Mouse (Mus musculus): ENCODE measurements around the gene Ddit4. TPM values are rescaled to one million over a fixed set of nuclear protein-coding genes. Genes with fewer than 3 reads are reported as not detected.

The Ddit4 gene
- polyA plus RNA-seq, 1 experiment from 2014 or later = 1.9 TPM

DNA sequence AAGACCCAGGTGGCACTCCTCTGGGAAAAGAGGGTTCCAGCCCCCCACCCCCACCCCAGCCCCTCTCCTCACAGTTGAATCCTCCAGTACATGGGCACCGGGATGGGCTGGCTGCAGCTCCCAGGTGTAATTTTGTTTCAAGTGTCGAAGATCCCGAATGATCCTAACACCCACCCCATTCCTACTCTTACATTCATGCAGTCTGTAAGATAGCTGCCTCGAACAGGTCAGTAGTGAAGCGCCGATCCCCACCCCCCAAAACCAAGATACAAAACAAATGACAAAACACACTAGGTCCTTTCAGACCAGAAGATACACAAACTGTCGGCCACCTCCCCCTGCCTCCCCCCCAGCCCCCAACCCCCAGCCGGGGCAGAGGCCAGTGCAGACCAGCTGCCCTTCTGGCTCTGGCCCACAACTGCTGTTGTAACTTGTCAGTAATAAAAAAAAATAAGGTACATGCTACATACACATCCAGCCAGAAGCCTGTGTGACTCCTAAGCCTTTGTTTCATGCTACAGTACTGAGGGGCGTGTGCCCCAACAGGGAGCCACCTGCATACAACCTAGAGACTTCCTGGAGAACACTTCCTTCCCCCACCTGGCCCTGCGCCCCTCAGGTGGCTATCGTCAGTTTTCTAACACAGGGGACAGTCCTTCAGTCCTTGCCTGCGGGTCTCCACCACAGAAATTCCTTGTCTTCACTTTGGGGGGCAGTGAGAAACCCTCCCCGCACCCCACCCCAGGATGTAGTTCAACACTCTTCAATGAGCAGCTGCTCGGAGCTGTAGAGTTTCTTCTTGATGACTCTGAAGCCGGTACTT lies 1.6 kb downstream of the Ddit4 start:
- peak overlapping the region; percentile 97 for H3K4me2 ChIP-seq
- no peak for ATAC-seq (replicated peaks; ENCODE audit: insufficient number of reproducible peaks, low FRiP score, low TSS enrichment)
- peak overlapping the region; percentile 12; the same call in 1 of the 2 replicates for H3K27ac ChIP-seq (ENCODE audit: low read depth, low read length)
- WGBS (ENCODE audit: insufficient replicate concordance) = 36% methylated on average over 15 of the region's 15 CpGs
- H3K4me1 ChIP-seq (ENCODE audit: control insufficient read depth, insufficient read depth, low read length) = peaks cover 28% of the 10 kb centered on the region
- peak overlapping the region; percentile 95 for H3K9ac ChIP-seq (ENCODE audit: low read depth, low read length)
- no peaks in the 10 kb centered on the region for H3K36me3 ChIP-seq (ENCODE audit: control insufficient read depth, insufficient read depth, low read length)
- no peaks in the 10 kb centered on the region for H3K9me3 ChIP-seq (replicated peaks; ENCODE audit: control insufficient read depth, low read length)
- H3K4me3 ChIP-seq (ENCODE audit: low read depth, low read length) = peak overlapping the region; percentile 91
- no peaks in the 10 kb centered on the region for H3K27me3 ChIP-seq (ENCODE audit: control insufficient read depth, insufficient read depth, low read length)

- H3K4me2 ChIP-seq = peak overlapping the region; percentile 97
- no peak overlapping the region for H3K9ac ChIP-seq (ENCODE audit: low read depth, low read length)
- H3K4me1 ChIP-seq (ENCODE audit: control insufficient read depth, insufficient read depth, low read length) = peaks cover 28% of the 10 kb centered on the region
Observed at GRCm38 (mm10) chr10:59949255-59949648, 2.4 kb downstream of the Ddit4 start.

DNA sequence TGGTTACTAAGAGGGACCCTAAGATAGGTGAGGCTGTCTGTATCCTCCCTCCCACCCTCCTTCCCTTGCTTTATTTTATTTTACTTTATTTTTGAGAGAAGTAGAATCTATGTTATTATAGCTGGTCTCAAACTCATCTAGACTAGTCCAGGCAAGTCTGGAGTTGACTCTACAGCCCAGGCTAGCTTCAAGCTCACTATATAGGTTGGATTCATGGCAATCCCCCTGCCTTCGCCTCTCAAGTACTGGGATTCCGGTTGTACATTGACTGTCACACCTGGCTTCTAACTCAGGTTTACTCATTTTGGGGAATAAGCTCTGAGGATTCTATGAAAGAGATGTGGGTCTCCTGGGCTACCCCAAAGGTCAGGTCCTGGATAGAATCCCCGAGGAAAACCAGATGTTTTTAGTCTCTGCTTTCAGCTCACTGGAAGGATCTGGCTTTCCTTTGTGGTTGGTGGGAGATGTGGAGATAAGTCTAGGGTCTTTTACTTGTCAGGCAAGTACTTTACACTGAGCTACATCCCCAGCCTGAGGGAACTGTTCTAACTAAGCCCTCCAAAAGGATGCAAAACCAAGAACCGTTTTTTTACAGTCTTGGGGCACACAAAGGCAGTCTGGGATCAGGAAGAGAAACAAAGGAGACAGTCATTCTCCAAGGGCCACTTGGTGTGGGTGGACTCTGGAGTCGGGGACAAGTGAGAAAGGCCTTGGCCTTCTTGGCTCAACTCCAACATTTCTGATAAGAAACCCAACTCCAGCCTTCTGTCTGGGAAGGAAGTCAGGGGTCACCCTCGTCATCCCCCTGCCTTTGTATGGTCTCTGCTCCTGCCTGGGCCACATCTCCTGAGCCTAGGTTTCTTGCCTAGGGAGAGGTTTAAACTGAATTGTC lies 3.0 kb downstream of the Ddit4 start:
- Histone ChIP-seq H3K27me3 (ENCODE audit: control insufficient read depth, insufficient read depth, low read length) (no peaks in the 10 kb centered on the region), H3K9ac (ENCODE audit: low read depth, low read length) (no peak overlapping the region), H3K9me3 (replicated peaks; ENCODE audit: control insufficient read depth, low read length) (no peaks in the 10 kb centered on the region), H3K4me1 (ENCODE audit: control insufficient read depth, insufficient read depth, low read length) (peaks cover 27% of the 10 kb centered on the region), H3K27ac (ENCODE audit: low read depth, low read length) (0 out of 2 replicates have a peak overlapping the region, but pooled peaks have one; percentile 2), H3K4me2 (no peak overlapping the region; the same call in 1 of the 2 replicates), H3K4me3 (ENCODE audit: low read depth, low read length) (no peak overlapping the region), H3K36me3 (ENCODE audit: control insufficient read depth, insufficient read depth, low read length) (no peaks in the 10 kb centered on the region)
- 35% methylated on average over 6 of the region's 6 CpGs for WGBS (ENCODE audit: insufficient replicate concordance)
- ATAC-seq (replicated peaks; ENCODE audit: insufficient number of reproducible peaks, low FRiP score, low TSS enrichment) = no peak

More at GRCm38 (mm10) chr10:59949255-59949648, 2.4 kb downstream of the Ddit4 start:
- no peak for ATAC-seq (replicated peaks; ENCODE audit: insufficient number of reproducible peaks, low FRiP score, low TSS enrichment)
- Histone ChIP-seq H3K4me3 (ENCODE audit: low read depth, low read length) (no peak overlapping the region), H3K9me3 (replicated peaks; ENCODE audit: control insufficient read depth, low read length) (no peaks in the 10 kb centered on the region), H3K27ac (ENCODE audit: low read depth, low read length) (0 out of 2 replicates have a peak overlapping the region, but pooled peaks have one; percentile 2), H3K27me3 (ENCODE audit: control insufficient read depth, insufficient read depth, low read length) (no peaks in the 10 kb centered on the region), H3K36me3 (ENCODE audit: control insufficient read depth, insufficient read depth, low read length) (no peaks in the 10 kb centered on the region)
- WGBS (ENCODE audit: insufficient replicate concordance) = 78% methylated on average over 1 of the region's 1 CpGs

DNA sequence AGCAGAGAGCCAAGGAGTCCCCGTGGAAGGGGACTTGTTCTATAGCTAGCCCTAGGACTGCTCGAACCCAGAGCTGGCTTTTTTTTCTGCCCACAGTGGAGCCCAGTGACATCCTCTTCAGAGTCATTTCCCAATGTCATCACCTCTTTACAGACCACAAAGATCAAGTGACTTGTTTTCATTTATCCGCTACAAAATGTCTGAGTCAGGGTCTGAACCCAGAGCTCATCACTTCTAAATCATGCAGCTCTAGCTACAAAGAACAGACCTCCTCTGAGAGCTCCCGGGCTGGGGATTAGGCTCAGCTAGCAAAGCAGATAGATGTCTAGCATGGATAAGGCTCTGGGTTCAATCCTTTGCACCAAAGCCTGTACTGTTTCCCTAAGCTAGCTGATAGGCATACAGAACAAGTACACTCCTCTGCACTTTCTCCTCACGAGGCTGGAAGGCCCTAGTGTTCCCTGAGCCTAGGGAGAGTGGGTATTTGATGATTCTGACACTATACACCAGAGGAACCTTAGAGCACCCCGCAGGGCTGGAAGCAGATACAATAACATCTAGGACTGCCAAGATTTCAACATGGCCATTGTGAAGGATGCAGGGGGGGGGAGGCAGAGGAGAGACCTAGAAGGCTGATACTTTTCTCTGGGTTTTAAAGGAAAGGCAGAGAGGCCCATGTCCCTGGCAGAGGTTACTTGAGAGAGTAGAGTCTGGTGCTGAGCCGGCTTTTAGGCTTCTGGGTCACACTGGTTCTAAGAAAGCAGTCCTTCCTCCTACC lies 4.1 kb downstream of the Ddit4 start:
- peaks cover 25% of the 10 kb centered on the region for H3K4me1 ChIP-seq (ENCODE audit: control insufficient read depth, insufficient read depth, low read length)
- no peaks in the 10 kb centered on the region for H3K36me3 ChIP-seq (ENCODE audit: control insufficient read depth, insufficient read depth, low read length)
- H3K4me3 ChIP-seq (ENCODE audit: low read depth, low read length) = no peak overlapping the region
- no peak overlapping the region for H3K9ac ChIP-seq (ENCODE audit: low read depth, low read length)
- H3K27me3 ChIP-seq (ENCODE audit: control insufficient read depth, insufficient read depth, low read length) = no peaks in the 10 kb centered on the region
- no peak overlapping the region for H3K4me2 ChIP-seq
- WGBS (ENCODE audit: insufficient replicate concordance) = 55% methylated on average over 7 of the region's 7 CpGs
- H3K27ac ChIP-seq (ENCODE audit: low read depth, low read length) = no peak overlapping the region
- H3K9me3 ChIP-seq (replicated peaks; ENCODE audit: control insufficient read depth, low read length) = no peaks in the 10 kb centered on the region
- no peak for ATAC-seq (replicated peaks; ENCODE audit: insufficient number of reproducible peaks, low FRiP score, low TSS enrichment)

- Histone ChIP-seq H3K27ac (ENCODE audit: low read depth, low read length) (no peak overlapping the region), H3K4me3 (ENCODE audit: low read depth, low read length) (no peak overlapping the region)
- 85% methylated on average over 5 of the region's 5 CpGs for WGBS (ENCODE audit: insufficient replicate concordance)
Observed at GRCm38 (mm10) chr10:59946362-59946761, 5.3 kb downstream of the Ddit4 start.

GRCm38 (mm10) chr10:59945416-59945815 lies 6.2 kb downstream of the Ddit4 start:
- Histone ChIP-seq H3K4me1 (ENCODE audit: control insufficient read depth, insufficient read depth, low read length) (peaks cover 27% of the 10 kb centered on the region), H3K27ac (ENCODE audit: low read depth, low read length) (no peak overlapping the region)
- WGBS (ENCODE audit: insufficient replicate concordance) = 74% methylated on average over 3 of the region's 3 CpGs

More at GRCm38 (mm10) chr10:59946362-59946761, 5.3 kb downstream of the Ddit4 start:
- H3K9me3 ChIP-seq (replicated peaks; ENCODE audit: control insufficient read depth, low read length) = no peaks in the 10 kb centered on the region
- no peak overlapping the region for H3K4me2 ChIP-seq
- no peak for ATAC-seq (replicated peaks; ENCODE audit: insufficient number of reproducible peaks, low FRiP score, low TSS enrichment)
- H3K27me3 ChIP-seq (ENCODE audit: control insufficient read depth, insufficient read depth, low read length) = peaks cover 2% of the 10 kb centered on the region; the same call in 1 of the 2 replicates
- no peak overlapping the region for H3K9ac ChIP-seq (ENCODE audit: low read depth, low read length)
- no peaks in the 10 kb centered on the region for H3K36me3 ChIP-seq (ENCODE audit: control insufficient read depth, insufficient read depth, low read length)
- H3K4me1 ChIP-seq (ENCODE audit: control insufficient read depth, insufficient read depth, low read length) = peaks cover 30% of the 10 kb centered on the region

DNA sequence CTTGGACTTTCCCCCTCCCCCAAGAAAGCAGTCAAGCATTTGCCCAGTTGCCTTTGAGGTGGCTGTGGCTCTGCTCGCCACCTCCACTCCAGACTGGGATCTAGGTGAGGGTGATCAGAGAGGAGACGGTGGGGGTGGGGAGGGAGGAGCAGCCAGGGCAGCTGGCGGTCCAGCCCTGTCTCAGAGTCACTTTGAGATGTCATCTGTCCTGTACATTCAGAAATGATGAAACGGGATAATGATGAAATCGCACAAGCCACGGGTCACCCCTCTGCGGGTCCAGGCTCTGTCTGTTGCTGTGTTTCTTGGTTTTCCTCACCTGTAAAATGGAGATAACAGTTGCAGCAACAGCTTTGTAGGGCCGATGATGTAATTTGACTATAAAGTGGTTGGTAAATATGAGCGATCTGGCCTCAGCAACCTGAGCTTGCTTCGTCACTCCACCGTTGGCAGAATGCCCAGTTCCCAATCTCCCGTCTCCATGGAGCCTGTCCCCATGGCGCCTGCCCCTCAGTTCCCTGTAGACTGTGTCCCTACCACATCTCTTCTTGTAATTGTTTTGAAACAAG lies 8.1 kb downstream of the Ddit4 start:
- Histone ChIP-seq H3K4me3 (ENCODE audit: low read depth, low read length) (peak overlapping the region; percentile 13), H3K27me3 (ENCODE audit: control insufficient read depth, insufficient read depth, low read length) (peaks cover 2% of the 10 kb centered on the region; the same call in 1 of the 2 replicates), H3K36me3 (ENCODE audit: control insufficient read depth, insufficient read depth, low read length) (no peaks in the 10 kb centered on the region), H3K27ac (ENCODE audit: low read depth, low read length) (peak overlapping the region; percentile 77), H3K4me1 (ENCODE audit: control insufficient read depth, insufficient read depth, low read length) (peaks cover 13% of the 10 kb centered on the region), H3K9me3 (replicated peaks; ENCODE audit: control insufficient read depth, low read length) (no peaks in the 10 kb centered on the region), H3K4me2 (peak overlapping the region; percentile 65), H3K9ac (ENCODE audit: low read depth, low read length) (peak overlapping the region; percentile 66; the same call in 1 of the 2 replicates)
- 28% methylated on average over 13 of the region's 13 CpGs for WGBS (ENCODE audit: insufficient replicate concordance)
- ATAC-seq (replicated peaks; ENCODE audit: insufficient number of reproducible peaks, low FRiP score, low TSS enrichment) = peak; percentile 62; the same call in 1 of the 2 replicates

More at GRCm38 (mm10) chr10:59945416-59945815, 6.2 kb downstream of the Ddit4 start:
- Histone ChIP-seq H3K36me3 (ENCODE audit: control insufficient read depth, insufficient read depth, low read length) (no peaks in the 10 kb centered on the region), H3K9me3 (replicated peaks; ENCODE audit: control insufficient read depth, low read length) (no peaks in the 10 kb centered on the region), H3K9ac (ENCODE audit: low read depth, low read length) (no peak overlapping the region), H3K4me2 (no peak overlapping the region), H3K27me3 (ENCODE audit: control insufficient read depth, insufficient read depth, low read length) (peaks cover 2% of the 10 kb centered on the region; the same call in 1 of the 2 replicates), H3K4me3 (ENCODE audit: low read depth, low read length) (no peak overlapping the region)
- no peak for ATAC-seq (replicated peaks; ENCODE audit: insufficient number of reproducible peaks, low FRiP score, low TSS enrichment)
